Mouse (Mus musculus) CH12F3 (cell line): ENCODE results near the gene Tmem41b.

Experiments used
- in situ Hi-C: fragments of 300-500 bp; cut with MboI; formaldehyde crosslinking; loops from 2 replicates; pipeline ENCODE4 v1.14.3; 2020; ENCODE audit warnings: low sequenced_read_pairs

The Tmem41b gene

GRCm38 (mm10) chr7:109928365-109928764 is 58.4 kb downstream of the Tmem41b start:
- in situ Hi-C loops = no loop called here

GRCm38 (mm10) chr7:109924965-109925364 is 61.8 kb downstream of the Tmem41b start:
- in situ Hi-C loops = no loop called here

GRCm38 (mm10) chr7:109922889-109923288 is 63.8 kb downstream of the Tmem41b start:
- in situ Hi-C loops = no loop called here
